Mouse (Mus musculus) adrenal gland, postnatal 14 days (tissue): ENCODE measurements around the gene Rhot1. TPM values are rescaled to one million over a fixed set of nuclear protein-coding genes. Genes with fewer than 3 reads are reported as not detected.

Source experiments
- total RNA-seq: library from RNA; stranded (reverse); gene quantifications from 2 replicates; pipeline ENCODE4 v1.2.3, GENCODE M21; 2021

Rhot1 gene
- total RNA-seq, 1 experiment from 2014 or later = 66.5 TPM

Other genes with a start within 250 kb of the Rhot1 start
- 36.8 and 37.0 TPM in 2 replicates for gene Utp6, start 246.6 kb upstream of the Rhot1 start, total RNA-seq
- gene Suz12, start 215.9 kb upstream of the Rhot1 start, total RNA-seq = 53.4 and 61.1 TPM in 2 replicates
- 21.5 and 32.2 TPM in 2 replicates for gene Crlf3, start 128.0 kb upstream of the Rhot1 start, total RNA-seq
- 4.6 and 4.7 TPM in 2 replicates for gene Atad5, start 119.6 kb upstream of the Rhot1 start, total RNA-seq
- gene Tefm, start 66.8 kb upstream of the Rhot1 start, total RNA-seq = 18.6 and 22.1 TPM in 2 replicates
- 13.6 and 13.9 TPM in 2 replicates for gene Adap2, start 54.9 kb upstream of the Rhot1 start, total RNA-seq
- gene Rnf135, start 25.2 kb upstream of the Rhot1 start, total RNA-seq = 7.8 and 9.4 TPM in 2 replicates
- 2.6 and 3.2 TPM in 2 replicates for gene Rhbdl3, start 91.9 kb downstream of the Rhot1 start, total RNA-seq
- gene 5730455P16Rik, start 169.0 kb downstream of the Rhot1 start, total RNA-seq = 12.7 and 20.4 TPM in 2 replicates
- 154 and 176 TPM in 2 replicates for gene Zfp207, start 174.3 kb downstream of the Rhot1 start, total RNA-seq
- gene Psmd11, start 219.6 kb downstream of the Rhot1 start, total RNA-seq = 124 and 132 TPM in 2 replicates